Mouse (Mus musculus): ENCODE measurements around the gene Actr10. TPM values are rescaled to one million over a fixed set of nuclear protein-coding genes. Genes with fewer than 3 reads are reported as not detected.

The Actr10 gene
- polyA plus RNA-seq, 1 experiment from 2014 or later: 228 TPM

DNA sequence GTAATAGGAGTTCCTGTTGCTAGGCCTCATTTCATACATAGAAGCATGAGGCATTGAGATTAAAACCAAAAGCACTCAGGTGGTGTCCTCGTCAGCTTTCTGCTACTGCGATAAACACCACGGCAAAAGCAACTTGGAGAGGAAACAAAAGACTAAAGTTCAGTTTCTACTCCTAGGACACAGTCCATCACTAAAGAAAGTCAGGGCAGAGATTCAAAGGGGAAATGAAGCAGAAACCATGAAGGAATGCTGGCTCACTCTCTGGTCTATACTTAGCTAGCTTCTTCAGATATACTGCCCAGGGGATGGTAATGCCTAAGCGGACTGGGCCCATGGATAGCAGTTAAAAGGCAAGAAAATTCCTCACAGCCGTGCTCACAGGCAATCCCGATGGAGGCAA, 63.8 kb downstream of the Actr10 start:
- no peak for ATAC-seq (ENCODE audit: low FRiP score)
- Histone ChIP-seq H3K36me3 (peaks cover 33% of the 10 kb centered on the region), H3K4me3 (no peak overlapping the region), H3K4me1 (no peaks in the 10 kb centered on the region), H3K9ac (no peak overlapping the region), H3K27me3 (no peaks in the 10 kb centered on the region), H3K9me3 (replicated peaks) (no peaks in the 10 kb centered on the region), H3K4me2 (replicated peaks) (no peak overlapping the region), H3K27ac (no peak overlapping the region)
- 78% methylated on average over 6 of the region's 6 CpGs for WGBS

DNA sequence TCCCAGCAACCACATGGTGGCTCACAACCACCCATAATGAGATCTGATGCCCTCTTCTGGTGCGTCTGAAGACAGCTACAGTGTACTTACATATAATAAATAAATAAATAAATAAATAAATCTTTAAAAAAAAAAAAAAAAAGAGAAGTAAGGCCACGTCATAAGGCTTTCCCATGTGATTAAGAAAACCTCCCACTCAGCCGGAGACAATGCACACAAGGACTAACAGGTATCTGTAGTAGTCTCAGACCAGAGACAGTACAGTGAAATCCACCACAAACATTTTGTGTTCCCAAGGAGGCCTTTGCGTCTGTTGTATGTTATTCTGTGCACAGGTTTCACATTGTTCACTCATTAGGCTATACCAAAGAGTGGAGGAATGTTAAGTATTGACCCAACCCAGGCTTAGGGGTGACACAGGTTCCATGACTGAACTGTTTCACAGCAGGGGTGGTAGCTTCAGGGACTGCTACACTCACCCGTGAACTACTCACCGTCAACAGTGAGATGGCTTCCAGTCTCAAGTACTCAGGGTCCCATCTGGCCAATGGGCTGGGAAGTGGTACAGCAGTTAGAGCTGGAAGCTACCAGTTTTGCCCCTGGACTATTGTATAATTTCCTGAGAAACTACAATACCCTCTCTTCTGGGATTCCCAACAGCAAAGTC, 66.2 kb downstream of the Actr10 start:
- peaks cover 41% of the 10 kb centered on the region for H3K36me3 ChIP-seq
- no peak for ATAC-seq (ENCODE audit: low FRiP score)

DNA sequence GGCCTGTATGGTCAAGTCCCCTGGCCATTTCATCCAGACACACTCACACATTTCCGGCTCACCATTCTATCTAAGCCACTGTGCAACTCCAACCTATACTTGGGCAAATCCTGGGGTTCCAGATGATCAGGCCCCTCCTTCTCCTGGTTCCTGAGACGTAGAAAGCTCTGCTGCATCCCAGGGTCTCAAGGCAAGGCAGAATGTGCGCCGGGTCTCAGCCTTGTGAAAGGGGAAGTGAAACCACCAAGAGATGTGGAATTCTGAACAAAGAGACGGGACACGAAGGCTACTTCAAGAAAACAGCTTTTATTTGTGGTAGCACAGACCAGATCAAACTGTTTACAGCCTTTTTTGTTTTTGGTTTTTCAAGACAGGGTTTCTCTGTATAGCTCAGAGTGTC, 68.5 kb downstream of the Actr10 start:
- Histone ChIP-seq H3K9ac (no peak overlapping the region), H3K9me3 (replicated peaks) (no peaks in the 10 kb centered on the region), H3K4me1 (no peaks in the 10 kb centered on the region), H3K27ac (no peak overlapping the region), H3K4me3 (no peak overlapping the region), H3K4me2 (replicated peaks) (no peak overlapping the region), H3K27me3 (no peaks in the 10 kb centered on the region), H3K36me3 (peaks cover 52% of the 10 kb centered on the region)
- no peak for ATAC-seq (ENCODE audit: low FRiP score)
- WGBS: 96% methylated on average over 6 of the region's 6 CpGs

More for the DNA sequence above, 66.2 kb downstream of the Actr10 start:
- H3K27me3 ChIP-seq: no peaks in the 10 kb centered on the region
- 94% methylated on average over 5 of the region's 6 CpGs for WGBS
- no peak overlapping the region for H3K4me2 ChIP-seq (replicated peaks)
- H3K27ac ChIP-seq: no peak overlapping the region
- no peak overlapping the region for H3K4me3 ChIP-seq
- H3K9ac ChIP-seq: no peak overlapping the region
- no peaks in the 10 kb centered on the region for H3K4me1 ChIP-seq
- no peaks in the 10 kb centered on the region for H3K9me3 ChIP-seq (replicated peaks)

DNA sequence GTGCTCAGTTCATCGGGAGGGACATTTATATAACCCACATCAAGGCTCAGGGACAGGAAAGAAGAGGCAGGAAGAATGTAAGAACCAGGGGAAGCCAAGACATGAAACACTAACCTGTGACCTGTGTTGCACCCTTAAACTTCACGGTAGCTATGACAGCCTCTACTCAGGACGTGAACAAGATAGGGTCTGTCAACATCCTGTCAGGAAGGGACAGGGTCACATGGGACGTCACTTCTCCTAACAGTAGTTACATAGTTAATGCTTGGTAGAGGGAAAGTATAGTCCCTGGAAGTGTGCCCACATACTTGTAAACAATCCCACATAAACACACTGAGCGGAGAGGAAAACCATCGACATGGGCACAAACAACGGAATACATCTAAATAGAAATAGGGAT, 69.2 kb downstream of the Actr10 start:
- no peak overlapping the region for H3K9ac ChIP-seq
- peaks cover under 1% of the 10 kb centered on the region; the same call in 1 of the 2 replicates for H3K4me1 ChIP-seq
- H3K4me2 ChIP-seq (replicated peaks): no peak overlapping the region
- no peaks in the 10 kb centered on the region for H3K27me3 ChIP-seq
- peaks cover 53% of the 10 kb centered on the region for H3K36me3 ChIP-seq
- H3K9me3 ChIP-seq (replicated peaks): no peaks in the 10 kb centered on the region
- no peak overlapping the region for H3K27ac ChIP-seq
- no peak overlapping the region for H3K4me3 ChIP-seq
- ATAC-seq (ENCODE audit: low FRiP score): no peak
- 88% methylated on average over 7 of the region's 7 CpGs for WGBS

DNA sequence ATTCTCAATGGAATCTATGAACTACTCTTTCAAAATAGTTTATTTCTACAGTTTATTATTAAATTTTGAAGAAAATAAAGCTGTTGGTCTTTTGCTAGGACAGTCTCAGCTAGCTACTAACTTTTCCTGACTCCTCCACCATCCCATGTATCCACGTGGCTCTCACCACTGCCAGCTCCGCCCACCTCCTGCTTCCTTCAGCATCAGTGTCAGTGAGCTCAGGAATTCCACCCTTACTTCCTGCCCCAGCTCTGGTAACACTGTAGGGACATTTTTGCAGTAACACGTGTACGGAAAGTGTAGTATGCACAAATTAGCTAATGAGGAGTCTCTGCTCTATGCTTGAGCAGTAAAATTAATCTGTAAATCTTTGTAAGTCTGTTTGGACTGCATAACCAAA, 72.1 kb downstream of the Actr10 start:
- ATAC-seq (ENCODE audit: low FRiP score): no peak
- Histone ChIP-seq H3K4me2 (replicated peaks) (no peak overlapping the region), H3K36me3 (peaks cover 46% of the 10 kb centered on the region), H3K27ac (no peak overlapping the region), H3K9me3 (replicated peaks) (no peaks in the 10 kb centered on the region), H3K4me1 (peaks cover 17% of the 10 kb centered on the region), H3K9ac (no peak overlapping the region), H3K4me3 (no peak overlapping the region), H3K27me3 (no peaks in the 10 kb centered on the region)
- 65% methylated on average over 4 of the region's 4 CpGs for whole genome bisulfite sequencing

Other genes with a start within 250 kb of the Actr10 start
- gene Frmd6, start 112.3 kb upstream of the Actr10 start, polyA plus RNA-seq (2016; fragmentation: Nextera tagmentation; extraction: Ambion mirVana): 28.2 and 33.3 TPM in 2 replicates
- gene Psma3, start 36.8 kb downstream of the Actr10 start, polyA plus RNA-seq (2016; fragmentation: Nextera tagmentation; extraction: Ambion mirVana): 509 and 532 TPM in 2 replicates
- gene Arid4a, start 78.1 kb downstream of the Actr10 start, polyA plus RNA-seq (2016; fragmentation: Nextera tagmentation; extraction: Ambion mirVana): 35.1 and 36.4 TPM in 2 replicates
- gene Tomm20l, start 173.6 kb downstream of the Actr10 start, polyA plus RNA-seq (2016; fragmentation: Nextera tagmentation; extraction: Ambion mirVana): not detected in 2 replicates
- 64.6 and 72.8 TPM in 2 replicates for gene Timm9, start 198.8 kb downstream of the Actr10 start, polyA plus RNA-seq (2016; fragmentation: Nextera tagmentation; extraction: Ambion mirVana)
- 17.9 and 18.6 TPM in 2 replicates for gene 2700049A03Rik, start 199.0 kb downstream of the Actr10 start, polyA plus RNA-seq (2016; fragmentation: Nextera tagmentation; extraction: Ambion mirVana)